Mouse (Mus musculus) adrenal gland, adult 2 months (tissue): ENCODE data around the gene Ano8. TPM values are rescaled to one million over a fixed set of nuclear protein-coding genes. Genes with fewer than 3 reads are reported as not detected.

Source experiments
- DNase-seq: peaks from one replicate; pipeline ENCODE4 v3.0.0; 2021
- long read RNA-seq: library from polyadenylated mRNA; stranded (forward); transcript quantifications from one replicate; pipeline ENCODE4 v2.0.0, GENCODE M21; 2021
- polyA plus RNA-seq: library from polyadenylated mRNA; depleted of rRNA; stranded (reverse); fragments of >200 nt; gene quantifications from 2 replicates; pipeline ENCODE4 v1.2.3, GENCODE M21; 2012; rRNA removed
- total RNA-seq, 2 experiments: library from RNA; stranded (reverse); gene quantifications; 2 replicates each; pipeline ENCODE4 v1.2.3; 2021

The Ano8 gene
- 10 to 100 TPM in 1 of 2 experiments, 1 to 10 TPM in 1; 9.9 to 16.4 TPM for total RNA-seq
- 44.9 and 54.6 TPM in 2 replicates for polyA plus RNA-seq
- long read RNA-seq, transcript Ano8-201 (17 exons, 3,653 nt) = major isoform, 11 of 25 reads
- long read RNA-seq, partial matches to known transcripts = 2 of 25 reads
- long read RNA-seq, other reads (novel, unspliced or antisense) = 12 of 25 reads

DNA sequence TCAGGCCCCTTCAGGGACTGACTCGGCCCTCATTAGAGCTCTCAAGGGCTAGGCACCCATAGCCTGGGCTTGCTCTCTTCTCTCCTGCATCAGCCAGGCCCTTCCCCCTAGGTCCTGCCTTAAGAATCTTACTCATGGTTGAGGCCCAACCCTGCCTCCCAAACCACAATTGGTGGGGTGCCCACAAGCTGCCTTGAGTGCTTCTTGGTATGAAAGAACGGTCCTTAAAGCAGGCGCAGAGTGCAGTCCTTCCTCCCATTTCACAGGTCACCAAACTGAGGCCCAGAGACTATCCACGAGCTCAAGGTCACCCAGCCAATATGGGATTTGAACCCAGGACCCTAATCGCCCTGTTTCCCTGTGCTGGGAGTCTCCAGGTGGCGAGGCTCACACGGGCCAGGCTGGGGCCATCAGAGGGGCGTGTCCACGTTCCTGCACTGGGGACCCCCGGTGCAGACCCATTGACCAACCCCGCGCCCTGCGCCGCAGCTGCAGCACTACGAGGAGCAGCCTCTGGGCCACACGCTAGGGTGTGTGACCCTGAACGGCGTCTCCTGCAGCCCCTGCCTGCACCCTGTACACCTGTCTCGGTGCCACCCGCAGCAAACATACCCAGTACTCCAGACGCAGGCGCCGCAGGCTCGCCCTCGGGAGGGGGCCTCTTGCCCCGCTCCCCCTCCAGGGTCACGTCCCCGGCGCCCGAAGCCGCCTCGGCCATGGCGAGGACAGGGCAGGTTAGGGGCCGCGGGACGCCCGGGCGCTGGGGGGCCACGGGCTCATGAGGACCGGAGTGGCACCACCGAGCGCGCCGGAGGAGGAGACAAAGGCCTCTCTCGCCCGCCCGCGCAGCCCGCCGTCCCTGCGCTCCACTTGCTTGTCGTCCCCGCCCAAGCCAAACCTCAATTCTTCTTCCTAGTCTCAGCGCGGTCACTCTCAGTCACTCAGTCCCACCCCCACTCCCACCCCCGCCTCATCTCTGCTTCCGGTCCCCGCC lies at the start of gene Ano8:
TSS of gene Ano8 (minus strand) at position 822 of the 994 bp plus-strand sequence.
- DNase-seq = peak; percentile 92

DNA sequence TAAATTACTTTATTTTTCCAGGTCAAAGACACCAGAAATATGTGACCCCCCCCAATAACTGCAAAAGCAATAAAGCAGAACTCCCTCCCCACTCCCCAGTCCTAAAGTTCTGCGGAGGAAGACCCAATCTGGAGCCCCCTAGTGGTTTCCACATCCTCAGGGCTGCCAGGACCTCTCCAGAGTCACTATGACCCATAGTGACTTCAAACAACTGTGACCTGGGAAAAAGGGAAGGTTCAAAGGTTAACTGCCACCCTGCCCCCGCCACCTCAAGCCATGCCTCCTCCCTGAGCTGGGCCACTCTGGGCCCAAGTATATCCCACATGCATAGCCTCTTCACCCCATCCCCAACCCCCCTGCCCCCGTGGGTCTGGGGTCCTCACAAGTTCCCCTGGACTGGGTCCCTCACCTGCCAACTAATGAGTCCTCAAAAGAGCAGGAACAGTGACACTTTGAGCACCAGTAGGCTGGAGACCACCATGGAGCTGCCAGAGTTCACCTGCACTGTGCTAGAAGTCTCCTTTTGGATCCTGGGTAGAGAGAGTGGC lies 48.6 kb upstream of the Ano8 start:
- no peak for DNase-seq

- DNase-seq = peak; percentile 38
These were observed 45.1 kb upstream of the Ano8 start for GRCm38 (mm10) chr8:71530735-71531467.

GRCm38 (mm10) chr8:71528362-71529073 lies 42.8 kb upstream of the Ano8 start:
- DNase-seq = no peak

DNA sequence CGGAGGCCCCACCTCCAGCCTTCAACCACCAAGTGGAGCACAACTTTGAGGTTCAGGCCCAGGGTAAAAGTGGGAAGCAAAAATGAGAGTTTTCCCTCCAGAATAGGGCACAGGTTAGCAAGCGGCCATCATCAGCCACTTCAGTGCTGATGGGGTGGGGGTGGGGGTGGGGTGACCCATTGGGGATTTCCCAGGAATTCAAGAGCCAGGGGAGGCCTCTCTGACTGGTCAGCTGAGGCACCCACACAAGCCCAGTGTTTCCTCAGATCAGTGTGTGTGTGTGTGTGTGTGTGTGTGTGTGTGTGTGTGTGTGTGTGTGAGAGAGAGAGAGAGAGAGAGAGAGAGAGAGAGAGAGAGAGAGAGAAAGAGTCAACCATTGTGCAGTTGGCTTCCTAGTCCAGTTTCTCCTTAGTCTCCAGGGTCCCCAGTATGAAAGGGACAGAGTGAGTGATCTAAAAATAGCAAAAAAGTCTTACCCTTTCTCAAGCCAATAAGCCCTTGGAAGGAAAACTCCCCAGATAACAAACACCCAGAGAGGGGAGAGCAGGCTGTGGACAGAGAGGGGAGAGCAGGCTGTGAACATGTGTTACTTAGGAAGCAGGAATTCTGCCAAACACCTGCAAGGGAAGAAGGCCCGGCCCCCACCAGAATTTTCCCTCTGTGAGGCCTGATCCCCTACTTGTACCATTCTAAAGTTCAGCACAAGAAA lies 41.6 kb upstream of the Ano8 start:
- no peak for DNase-seq

GRCm38 (mm10) chr8:71526272-71526671 lies 40.5 kb upstream of the Ano8 start:
- no peak for DNase-seq

DNA sequence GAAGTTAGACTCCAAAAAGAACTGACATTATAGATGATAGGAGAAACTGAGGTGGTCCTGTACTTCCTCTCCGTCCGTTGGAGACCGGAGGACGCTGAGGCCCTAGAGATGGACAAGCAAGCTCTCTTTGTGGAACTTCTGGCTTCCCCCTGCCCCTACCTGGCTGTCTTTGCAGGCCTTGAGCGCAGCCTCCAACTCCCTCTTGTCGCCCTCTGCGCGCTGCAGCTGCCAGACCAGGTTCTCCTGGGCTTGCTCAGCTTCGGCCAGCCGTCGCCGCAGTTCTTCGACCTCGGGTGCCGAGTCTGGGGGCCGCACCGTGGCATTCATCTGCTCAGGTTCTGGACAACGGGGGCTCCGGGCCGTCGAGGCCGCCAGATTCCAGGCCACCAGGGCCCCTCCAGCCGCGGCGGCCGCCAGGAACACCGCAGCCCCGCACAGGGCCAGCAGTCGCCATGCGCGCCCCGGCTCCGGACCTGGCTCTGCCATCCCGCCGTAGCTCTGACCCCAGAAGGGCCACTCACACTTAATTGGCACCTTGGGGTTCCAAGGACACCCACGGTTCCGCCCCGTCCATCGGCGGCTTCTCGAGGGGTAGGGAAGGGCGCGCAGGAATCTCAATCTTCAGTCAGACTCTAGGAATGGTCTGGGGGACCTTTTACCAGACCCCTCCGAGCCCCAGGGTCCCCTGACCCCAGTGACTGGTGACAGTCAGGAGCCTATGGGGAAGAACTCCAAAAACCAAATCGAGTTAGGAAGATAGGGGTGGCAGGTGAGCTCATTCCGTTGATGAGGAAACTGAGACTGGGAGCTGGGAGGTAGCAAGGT lies 39.7 kb upstream of the Ano8 start, which contains the start of gene Ccdc194:
TSS of gene Ccdc194 (minus strand) at position 486 of the 825 bp plus-strand sequence.
- no peak for DNase-seq

GRCm38 (mm10) chr8:71521634-71522033 lies 35.9 kb upstream of the Ano8 start:
- peak; percentile 95 for DNase-seq

DNA sequence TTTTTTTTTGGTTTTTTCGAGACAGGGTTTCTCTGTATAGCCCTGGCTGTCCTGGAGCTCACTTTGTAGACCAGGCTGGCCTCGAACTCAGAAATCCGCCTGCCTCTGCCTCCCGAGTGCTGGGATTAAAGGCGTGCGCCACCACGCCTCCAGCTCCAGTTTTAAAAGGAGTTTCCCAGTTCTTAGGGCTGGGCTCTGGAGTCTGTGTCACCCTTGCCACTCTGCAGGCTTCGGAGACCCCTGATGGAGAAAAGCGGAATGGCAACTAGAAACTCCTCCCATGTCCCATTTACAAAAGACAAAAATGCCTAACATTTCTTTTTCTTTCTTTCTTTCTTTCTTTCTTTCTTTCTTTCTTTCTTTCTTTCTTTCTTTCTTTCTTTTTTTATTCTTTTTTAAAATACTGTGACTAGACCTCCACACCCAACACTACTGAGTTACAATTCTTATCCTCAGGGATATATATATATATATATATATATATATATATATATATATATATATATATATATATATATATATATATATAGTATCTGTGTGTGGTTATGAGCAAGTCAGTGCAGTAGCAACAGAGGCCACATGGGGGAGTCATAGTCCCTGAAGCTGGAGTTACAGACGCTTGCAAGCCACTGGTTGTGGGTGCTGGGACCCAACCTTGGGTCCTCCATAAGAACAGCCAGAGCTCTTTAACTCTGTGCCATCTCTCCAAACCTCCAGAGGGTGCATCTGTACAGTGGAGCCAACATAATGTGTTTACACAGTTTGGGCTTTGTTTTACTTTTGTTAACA lies 33.5 kb upstream of the Ano8 start:
- peak; percentile 72 for DNase-seq

DNA sequence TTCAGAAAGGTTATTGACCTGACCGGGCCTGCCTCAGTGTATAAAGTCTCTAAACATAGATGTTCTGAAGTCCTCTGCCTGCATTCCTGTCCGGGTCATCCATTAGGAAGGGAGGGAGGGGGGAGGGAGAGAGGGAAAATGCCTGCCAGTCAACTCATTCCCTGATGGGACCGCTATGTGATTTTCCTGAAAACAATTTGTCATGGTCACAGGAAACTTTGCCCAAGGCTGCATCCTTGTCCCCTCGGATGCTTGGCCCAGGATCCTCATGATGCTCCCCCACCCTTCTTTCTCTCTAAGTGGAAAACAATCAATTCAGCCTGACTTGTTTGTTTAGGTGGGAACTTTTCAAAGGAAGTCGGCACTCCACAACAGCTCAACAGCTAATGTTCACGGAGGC lies 31.0 kb upstream of the Ano8 start:
- DNase-seq = peak; percentile 60

- DNase-seq = no peak
These were observed 29.3 kb upstream of the Ano8 start for GRCm38 (mm10) chr8:71515043-71515442.

DNA sequence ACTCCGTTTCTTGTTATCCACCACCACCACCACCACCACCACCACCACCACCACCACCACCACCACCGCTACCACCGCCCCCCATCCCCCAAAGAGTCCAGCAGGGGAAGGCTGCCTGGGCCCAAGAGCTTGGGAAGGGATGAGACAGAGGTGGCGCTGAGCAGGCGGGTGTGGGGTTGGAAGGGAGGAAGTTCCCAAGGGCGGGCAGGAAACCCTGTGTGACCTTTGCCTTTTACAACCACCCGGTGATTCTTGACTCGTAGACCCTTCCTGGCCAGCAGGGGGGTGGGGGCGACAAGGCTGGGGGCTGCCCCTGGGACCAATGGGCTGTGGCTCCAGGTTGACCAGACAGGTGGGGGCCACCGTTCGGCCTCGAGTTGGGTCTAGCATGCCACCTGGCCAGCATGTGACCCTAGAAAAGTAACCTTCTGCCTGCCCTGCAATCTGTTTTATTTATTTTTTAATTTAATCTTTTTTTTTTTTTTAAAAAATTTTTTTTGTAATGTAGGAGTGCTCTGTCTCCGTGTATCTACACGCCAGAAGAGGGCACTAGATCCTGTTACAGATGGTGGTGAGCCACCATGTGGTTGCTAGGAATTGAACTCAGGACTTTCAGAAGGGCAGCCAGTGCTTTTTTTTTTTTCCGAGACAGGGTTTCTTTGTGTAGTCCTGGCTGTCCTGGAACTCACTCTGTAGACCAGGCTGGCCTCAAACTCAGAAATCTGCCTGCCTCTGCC lies 27.4 kb upstream of the Ano8 start:
- peak; percentile 52 for DNase-seq

DNA sequence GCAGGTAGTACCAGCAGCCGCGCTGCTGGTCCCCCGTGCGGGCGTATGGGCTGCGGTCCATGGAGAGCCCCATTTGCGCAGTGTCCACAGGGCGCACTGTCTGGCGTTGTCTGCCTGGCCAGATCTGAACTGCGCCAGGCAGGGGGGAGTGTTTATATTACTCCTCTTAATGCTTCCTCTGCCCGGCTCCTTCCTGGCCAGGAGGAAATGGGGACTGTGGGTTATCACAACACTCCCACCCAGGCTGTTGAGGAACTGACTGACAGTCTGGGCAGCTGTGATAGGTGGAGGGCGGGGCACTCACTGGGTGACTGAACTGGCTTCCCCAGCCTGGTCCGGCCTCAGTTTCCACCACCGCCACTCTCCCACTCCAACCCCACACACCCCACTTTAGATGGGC lies 25.9 kb upstream of the Ano8 start, which contains the start of gene Plvap:
TSS of gene Plvap (minus strand) at position 109 of the 400 bp plus-strand sequence.
- peak; percentile 59 for DNase-seq

GRCm38 (mm10) chr8:71509316-71509715 lies 23.6 kb upstream of the Ano8 start:
- no peak for DNase-seq

DNA sequence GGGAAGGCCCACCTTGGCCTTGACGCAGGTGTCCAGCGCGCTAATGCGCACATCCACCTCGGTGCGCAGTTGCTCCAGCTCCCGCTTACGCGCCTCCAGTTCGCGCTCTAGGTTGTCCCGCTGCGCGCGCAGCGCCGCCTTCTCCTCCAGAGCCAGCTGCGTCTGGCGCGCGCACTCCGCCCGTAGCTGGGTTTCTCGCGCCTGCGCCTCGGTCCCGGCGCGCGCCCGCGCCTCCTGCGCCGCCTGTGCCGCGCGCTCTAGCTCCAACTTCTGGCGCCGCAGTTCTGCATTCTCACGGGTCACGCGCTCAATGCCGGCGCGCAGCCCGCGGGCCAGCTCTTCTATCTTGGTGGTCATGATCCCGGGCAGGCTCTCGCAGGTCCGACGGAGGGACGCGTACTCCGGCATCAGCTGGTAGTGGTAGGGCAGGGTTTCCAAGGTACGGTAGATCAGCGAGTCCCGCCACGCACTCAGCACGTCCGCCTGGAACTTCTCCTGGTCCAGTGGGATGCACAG lies 21.9 kb upstream of the Ano8 start:
- DNase-seq = peak; percentile 91

DNA sequence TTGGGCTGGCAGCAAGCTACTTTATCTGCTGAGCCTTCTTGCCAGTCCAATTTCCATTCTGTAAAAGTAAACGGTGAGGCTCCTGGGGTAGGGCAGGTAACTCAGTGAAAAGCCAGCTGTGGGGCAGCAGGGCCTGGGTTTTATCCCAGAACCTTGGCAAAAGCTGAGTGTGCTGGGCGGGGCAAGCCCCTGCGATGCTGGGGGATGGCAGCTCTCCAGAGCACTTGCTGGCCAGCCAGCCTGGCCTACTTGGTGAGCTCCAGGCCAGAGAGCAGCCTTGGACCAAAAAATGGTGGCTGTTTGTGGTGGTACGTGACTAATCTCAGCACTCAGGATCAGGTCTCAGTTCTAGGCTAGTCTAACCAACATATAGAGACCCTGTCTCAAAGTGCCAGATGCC lies 20.2 kb upstream of the Ano8 start:
- peak; percentile 77 for DNase-seq

DNA sequence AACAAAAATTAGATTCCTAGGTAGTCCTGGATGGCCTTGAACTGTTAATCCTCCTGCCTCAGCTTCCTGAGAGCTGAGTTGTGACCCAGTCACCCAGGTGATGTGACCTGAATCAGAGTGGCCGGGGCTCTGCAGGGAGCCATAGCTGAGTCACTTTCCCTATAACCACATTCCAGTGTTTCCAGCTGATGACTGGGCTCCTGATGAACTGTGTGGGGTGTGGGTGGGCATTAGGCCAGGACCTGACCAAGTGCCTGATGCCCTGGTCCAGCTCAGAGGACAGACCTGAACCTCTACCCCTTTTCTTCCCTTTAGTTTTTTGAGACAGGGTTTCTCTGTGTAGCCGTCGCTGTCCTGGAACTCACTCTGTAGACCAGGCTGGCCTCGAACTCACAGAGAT lies 19.6 kb upstream of the Ano8 start:
- no peak for DNase-seq

- peak; percentile 50 for DNase-seq
These were observed 18.6 kb upstream of the Ano8 start for GRCm38 (mm10) chr8:71504349-71504748.
